Mouse (Mus musculus) neural tube, embryonic 14.5 days (tissue): Measurements from ENCODE around the gene Cisd1. TPM values are rescaled to one million over a fixed set of nuclear protein-coding genes. Genes with fewer than 3 reads are reported as not detected.

Experiments
- ATAC-seq: fragments of 200-750 bp; cut with Nextera tagmentation; 2 replicates; pipeline ENCODE4 v1.8.0; 2017; ENCODE audit warnings: low read depth, mild to moderate bottlenecking, moderate TSS enrichment, moderate library complexity
- H3K27ac ChIP-seq: fragments of 300-500 bp; sonication (generic); 2 replicates; pipeline ENCODE4 v1.5.1; 2014; ENCODE audit warnings: low read depth, mild to moderate bottlenecking, control low read depth, low read length, moderate library complexity, mixed read lengths
- H3K27me3 ChIP-seq: fragments of 300-500 bp; sonication (generic); 2 replicates; pipeline ENCODE4 v1.6.1; 2014; ENCODE audit warnings: low read length; ENCODE audit not compliant: control insufficient read depth, insufficient read depth
- H3K36me3 ChIP-seq: fragments of 300-500 bp; sonication (generic); 2 replicates; pipeline ENCODE4 v1.6.1; 2014; ENCODE audit warnings: low read length, mixed read lengths; ENCODE audit not compliant: control insufficient read depth, insufficient read depth
- H3K4me1 ChIP-seq: fragments of 300-500 bp; sonication (generic); 2 replicates; pipeline ENCODE4 v1.6.1; 2014; ENCODE audit warnings: low read length; ENCODE audit not compliant: control insufficient read depth, insufficient read depth
- H3K4me2 ChIP-seq: fragments of 300-500 bp; sonication (generic); 2 replicates; pipeline ENCODE4 v1.6.1; 2014; ENCODE audit warnings: mild to moderate bottlenecking, low read depth, low read length, control low read depth
- H3K4me3 ChIP-seq: fragments of 300-500 bp; sonication (generic); 2 replicates; pipeline ENCODE4 v1.5.1; 2014; ENCODE audit warnings: low read depth, low read length, control low read depth, mixed read lengths
- H3K9ac ChIP-seq: fragments of 300-500 bp; sonication (generic); replicated peaks from 2 replicates; pipeline ENCODE4 v1.6.1; 2014; ENCODE audit warnings: low read depth, mild to moderate bottlenecking, control low read depth, low read length, mixed read lengths
- H3K9me3 ChIP-seq: fragments of 300-500 bp; sonication (generic); 2 replicates; pipeline ENCODE4 v1.6.1; 2016; ENCODE audit warnings: low read length; ENCODE audit not compliant: control insufficient read depth
- WGBS: fragments of 180-500 bp; shearing (Covaris S2); extraction: QIAGEN DNeasy Blood & Tissue Kit; methylation state at CpG from one replicate; pipeline ENCODE4 v1.1.7; 2014; 5-methylcytosine and 5-hydroxymethylcytosine counted together
- polyA plus RNA-seq: library from polyadenylated mRNA; unstranded; fragments of >200 nt; fragmentation: Nextera tagmentation; extraction: Ambion mirVana; gene quantifications from 2 replicates; pipeline ENCODE4 v1.2.1, GENCODE M21; 2014

The Cisd1 gene
- polyA plus RNA-seq, 1 experiment from 2014 or later: 357 TPM

- Histone ChIP-seq H3K9me3 (no peaks in the 10 kb centered on the region), H3K4me1 (no peaks in the 10 kb centered on the region), H3K27me3 (no peaks in the 10 kb centered on the region), H3K36me3 (no peaks in the 10 kb centered on the region), H3K4me2 (no peak overlapping the region), H3K9ac (no peak overlapping the region), H3K4me3 (no peak overlapping the region), H3K27ac (no peak overlapping the region)
- ATAC-seq: no peak
- WGBS: 86% methylated on average over 12 of the region's 12 CpGs
Measured at GRCm38 (mm10) chr10:71354947-71355346, 10.2 kb upstream of the Cisd1 start.

- Histone ChIP-seq H3K4me2 (no peak overlapping the region), H3K27me3 (no peaks in the 10 kb centered on the region), H3K36me3 (no peaks in the 10 kb centered on the region), H3K27ac (no peak overlapping the region), H3K4me3 (no peak overlapping the region), H3K9ac (no peak overlapping the region), H3K4me1 (peaks cover 5% of the 10 kb centered on the region; the same call in 1 of the 2 replicates), H3K9me3 (no peaks in the 10 kb centered on the region)
- no peak for ATAC-seq
- WGBS: 77% methylated on average over 9 of the region's 9 CpGs
Measured at GRCm38 (mm10) chr10:71353850-71354249, 9.1 kb upstream of the Cisd1 start.

DNA sequence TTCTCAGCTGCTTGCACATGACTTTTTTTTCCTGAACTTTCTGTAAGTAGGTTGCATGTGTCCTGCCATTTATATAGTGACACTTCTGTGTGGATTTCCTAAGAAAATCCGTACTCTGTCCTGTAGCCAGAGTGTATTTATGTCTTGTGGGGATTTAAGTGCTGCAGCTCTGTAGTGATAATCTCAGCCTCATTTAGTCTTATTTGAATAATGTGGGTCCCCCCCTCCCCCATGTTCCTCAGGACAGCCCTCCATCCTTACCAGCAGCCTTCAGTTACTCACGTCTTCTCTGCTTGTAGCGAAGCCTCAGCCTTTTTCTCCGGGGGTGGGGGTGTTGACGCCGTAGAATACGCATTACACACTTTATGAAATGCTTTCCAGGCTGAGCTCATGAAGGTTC, 6.5 kb upstream of the Cisd1 start:
- 89% methylated on average over 7 of the region's 7 CpGs for WGBS
- Histone ChIP-seq H3K4me2 (no peak overlapping the region), H3K36me3 (no peaks in the 10 kb centered on the region), H3K9ac (no peak overlapping the region), H3K9me3 (no peaks in the 10 kb centered on the region), H3K27ac (no peak overlapping the region), H3K4me1 (peaks cover 12% of the 10 kb centered on the region), H3K4me3 (no peak overlapping the region), H3K27me3 (no peaks in the 10 kb centered on the region)
- ATAC-seq: no peak

- H3K4me1 ChIP-seq: peaks cover 16% of the 10 kb centered on the region
- no peak overlapping the region for H3K9ac ChIP-seq
- no peak overlapping the region for H3K27ac ChIP-seq
- H3K4me3 ChIP-seq: peak overlapping the region; percentile 79; the same call in 1 of the 2 replicates
- H3K9me3 ChIP-seq: no peaks in the 10 kb centered on the region
- 82% methylated on average over 1 of the region's 1 CpGs for WGBS
- no peak for ATAC-seq
- no peaks in the 10 kb centered on the region for H3K27me3 ChIP-seq
- H3K36me3 ChIP-seq: no peaks in the 10 kb centered on the region
- H3K4me2 ChIP-seq: peak overlapping the region; percentile 88
Measured at GRCm38 (mm10) chr10:71349290-71349689, 4.5 kb upstream of the Cisd1 start.

DNA sequence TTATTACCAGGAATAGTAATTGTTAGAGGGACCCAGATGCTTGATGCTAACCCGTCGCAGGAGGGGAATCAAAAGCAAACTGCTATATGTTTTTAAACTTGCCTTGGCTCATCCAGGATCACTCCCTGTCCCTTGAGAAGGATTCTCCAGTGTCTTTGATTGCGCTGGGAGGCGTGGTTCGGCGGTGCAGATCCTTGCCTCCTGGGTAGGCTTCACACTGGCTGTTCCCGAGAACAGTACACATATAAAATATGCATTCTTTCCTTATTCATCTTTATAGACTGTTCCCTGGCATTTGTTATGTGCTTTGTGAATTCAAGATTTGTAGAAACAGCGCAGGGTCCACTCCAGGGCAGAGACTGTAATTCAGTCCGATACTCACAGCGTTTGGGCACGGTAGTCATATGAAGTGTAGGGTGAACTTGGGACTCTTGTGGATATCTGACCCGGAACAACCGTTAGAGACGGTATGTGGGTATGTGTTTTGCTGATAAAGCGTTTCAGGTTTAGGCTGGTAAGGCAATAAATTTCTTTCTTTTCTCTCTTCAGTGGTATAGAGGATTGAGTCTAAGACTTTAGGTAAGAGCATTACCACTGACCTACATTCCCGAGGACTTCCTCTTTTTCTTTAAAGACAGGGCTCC, 4.0 kb upstream of the Cisd1 start:
- Histone ChIP-seq H3K9ac (peak overlapping the region; percentile 78), H3K27ac (0 out of 2 replicates have a peak overlapping the region, but pooled peaks have one; percentile 78), H3K4me3 (peak overlapping the region; percentile 79), H3K4me2 (peak overlapping the region; percentile 88), H3K9me3 (no peaks in the 10 kb centered on the region), H3K36me3 (no peaks in the 10 kb centered on the region), H3K27me3 (no peaks in the 10 kb centered on the region), H3K4me1 (peaks cover 20% of the 10 kb centered on the region)
- no peak for ATAC-seq
- 15% methylated on average over 16 of the region's 16 CpGs for WGBS

DNA sequence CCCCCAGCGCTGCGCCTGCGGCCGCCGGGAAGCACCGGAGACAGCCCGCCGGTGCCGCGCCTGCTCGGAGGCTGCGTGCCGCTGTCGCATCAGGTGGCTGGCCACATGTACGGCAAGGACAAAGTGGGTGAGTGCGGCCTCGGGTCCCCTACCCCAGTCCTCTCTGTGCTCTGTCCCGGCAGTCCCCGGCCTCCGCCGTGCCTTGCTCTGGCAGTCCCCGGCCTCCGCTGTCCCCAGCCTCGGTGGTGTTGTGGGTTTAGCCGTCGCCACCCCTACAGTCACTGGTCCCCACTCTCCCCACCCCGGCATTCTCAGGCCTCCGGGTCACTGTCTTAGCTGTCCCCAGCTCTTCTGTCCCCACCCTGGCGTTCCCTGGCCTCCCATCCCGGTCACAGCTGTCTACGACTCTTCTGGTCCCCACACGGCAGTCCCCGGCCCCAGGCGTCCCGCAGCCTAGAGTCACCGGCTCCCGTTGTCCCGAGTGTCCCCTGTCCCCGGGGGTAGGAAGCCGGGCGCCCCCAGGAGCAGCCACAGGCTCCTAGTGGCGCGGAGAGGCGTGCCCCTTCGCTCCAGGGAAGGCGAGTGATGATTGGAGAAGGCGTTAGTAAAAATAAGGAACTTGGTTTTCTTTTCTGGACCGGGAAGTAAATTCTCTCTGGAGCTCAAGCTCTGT, 3.3 kb upstream of the Cisd1 start:
- Histone ChIP-seq H3K27ac (peak overlapping the region; percentile 78), H3K4me3 (peak overlapping the region; percentile 79), H3K36me3 (no peaks in the 10 kb centered on the region), H3K9ac (peak overlapping the region; percentile 78), H3K27me3 (no peaks in the 10 kb centered on the region), H3K4me2 (peak overlapping the region; percentile 88), H3K9me3 (no peaks in the 10 kb centered on the region), H3K4me1 (peaks cover 24% of the 10 kb centered on the region)
- peak; percentile 58 for ATAC-seq
- under 1% methylated on average over 32 of the region's 48 CpGs for WGBS

DNA sequence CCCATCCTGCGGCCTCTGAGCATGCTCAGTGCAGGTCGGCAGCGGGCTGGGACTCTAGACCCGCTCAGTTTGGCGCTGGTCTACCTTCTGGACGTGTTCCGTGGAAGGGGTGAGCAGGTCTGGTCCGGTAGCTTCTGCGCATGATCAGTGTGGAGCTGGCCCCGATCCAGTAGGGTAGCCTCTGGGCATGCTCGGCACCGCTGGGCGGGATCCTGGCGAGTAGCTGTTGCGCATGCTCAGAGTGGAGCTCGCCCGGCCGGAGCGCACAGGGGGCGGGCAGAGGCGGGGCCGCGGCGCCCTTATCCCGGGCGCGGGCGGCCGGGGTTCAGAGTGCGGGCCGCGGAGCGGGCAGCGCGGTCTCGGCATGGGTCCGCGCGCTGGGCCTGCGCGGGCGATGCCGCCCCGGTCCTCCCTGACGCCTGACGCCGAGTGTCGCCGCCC, 2.8 kb upstream of the Cisd1 start, which contains the start of gene Ipmk:
Gene Ipmk, plus strand, starts transcription at position 255 of the 441 bp plus-strand sequence.
- peaks cover 24% of the 10 kb centered on the region for H3K4me1 ChIP-seq
- WGBS: 0% methylated on average over 45 of the region's 49 CpGs
- peak within 1 kb of the TSS; percentile 79 for H3K4me3 ChIP-seq
- peak within 1 kb of the TSS; percentile 78 for H3K27ac ChIP-seq
- H3K27me3 ChIP-seq: no peaks in the 10 kb centered on the region
- H3K36me3 ChIP-seq: no peaks in the 10 kb centered on the region
- peak; percentile 89 for ATAC-seq
- no peaks in the 10 kb centered on the region for H3K9me3 ChIP-seq
- peak within 1 kb of the TSS; percentile 88 for H3K4me2 ChIP-seq
- peak within 1 kb of the TSS; percentile 78 for H3K9ac ChIP-seq

DNA sequence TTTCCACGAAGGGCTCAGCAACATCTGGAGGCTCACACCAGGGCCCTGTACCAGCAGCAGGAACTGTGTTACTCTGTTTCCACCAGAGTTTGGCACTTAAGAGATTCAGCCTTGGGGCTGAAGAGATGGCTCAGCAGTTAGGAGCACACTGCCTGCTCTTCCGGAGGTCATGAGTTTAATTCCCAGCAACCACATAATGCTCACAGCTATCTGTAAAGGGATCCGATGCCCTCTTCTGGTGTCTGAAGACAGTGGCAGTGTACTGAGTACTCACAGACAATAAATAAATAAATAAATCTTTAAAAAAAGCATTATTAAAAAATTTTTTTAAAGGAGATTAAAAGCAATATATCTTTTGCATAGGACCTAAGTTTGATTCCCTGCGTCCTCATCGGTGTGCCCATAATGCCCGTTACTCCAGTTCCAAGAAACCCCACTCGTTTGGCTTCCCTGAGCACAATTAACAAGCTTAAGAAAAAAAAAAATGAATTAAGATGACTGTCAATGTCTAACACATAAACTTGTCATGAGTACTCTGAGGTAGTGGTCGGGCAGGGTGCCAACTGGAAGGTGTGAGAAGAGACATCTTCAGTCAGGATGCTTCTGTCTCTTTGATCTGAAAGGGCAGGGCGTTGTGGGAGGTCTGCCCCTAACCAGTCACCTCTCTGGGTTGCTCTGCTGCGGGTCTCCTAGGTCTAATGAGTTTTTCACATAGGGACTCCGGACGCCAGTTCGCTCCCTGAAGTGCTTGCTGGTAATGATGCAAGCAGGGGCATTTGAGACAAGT, 2.2 kb upstream of the Cisd1 start:
- Histone ChIP-seq H3K4me3 (peak overlapping the region; percentile 79), H3K27me3 (no peaks in the 10 kb centered on the region), H3K27ac (peak overlapping the region; percentile 78; the same call in 1 of the 2 replicates), H3K9me3 (no peaks in the 10 kb centered on the region), H3K9ac (peak overlapping the region; percentile 78), H3K4me2 (peak overlapping the region; percentile 88), H3K4me1 (peaks cover 24% of the 10 kb centered on the region), H3K36me3 (no peaks in the 10 kb centered on the region)
- 10% methylated on average over 13 of the region's 13 CpGs for WGBS
- ATAC-seq: no peak
